Mouse (Mus musculus): Measurements from ENCODE around the gene Rabep1.
A peak's percentile ranks its signal among the peaks of the same experiment; 100 is the strongest.
"Not testable (repeated sequence)": the region's sequence is repeated elsewhere in the genome, so short reads cannot be mapped to it uniquely, and the experiment has no call there.

Gene Rabep1

DNA sequence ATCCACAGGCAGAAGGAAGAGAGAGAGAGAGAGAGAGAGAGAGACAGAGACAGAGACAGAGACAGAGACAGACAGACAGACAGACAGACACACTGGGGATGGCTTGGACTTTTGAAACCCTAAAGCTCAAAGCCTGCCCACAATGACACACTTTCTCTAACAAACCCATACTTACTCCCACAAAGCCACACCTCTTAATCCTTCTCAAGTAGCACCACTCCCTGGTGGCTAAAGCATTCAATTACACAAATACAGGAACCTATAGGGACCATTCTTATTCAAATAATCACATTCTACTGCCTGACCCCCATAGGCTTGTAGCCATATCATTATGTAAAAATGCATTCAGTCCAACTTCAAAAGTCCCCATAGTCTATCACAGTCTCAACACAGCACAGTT, 11.2 kb upstream of the Rabep1 start:
- no peak for DNase-seq

DNA sequence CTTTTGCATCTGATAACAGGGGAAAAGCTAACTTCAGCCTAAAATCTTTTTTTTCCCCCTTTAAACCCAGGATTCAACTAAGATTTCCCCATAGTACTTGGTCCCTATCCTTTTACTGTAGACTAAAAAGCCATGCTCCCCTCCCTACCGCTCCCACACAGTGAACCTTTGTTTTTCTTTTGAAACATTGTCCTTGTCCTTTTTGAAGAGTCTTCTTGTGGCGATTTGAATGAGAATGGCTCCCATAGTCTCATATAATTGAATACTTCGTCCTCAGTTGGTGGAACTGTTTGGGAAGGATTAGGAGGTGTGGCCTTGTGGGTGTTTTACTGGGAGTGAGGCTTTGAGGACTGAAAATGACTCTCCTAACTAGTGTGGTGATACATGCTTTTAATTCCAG, 10.7 kb upstream of the Rabep1 start:
- no peak for DNase-seq

DNA sequence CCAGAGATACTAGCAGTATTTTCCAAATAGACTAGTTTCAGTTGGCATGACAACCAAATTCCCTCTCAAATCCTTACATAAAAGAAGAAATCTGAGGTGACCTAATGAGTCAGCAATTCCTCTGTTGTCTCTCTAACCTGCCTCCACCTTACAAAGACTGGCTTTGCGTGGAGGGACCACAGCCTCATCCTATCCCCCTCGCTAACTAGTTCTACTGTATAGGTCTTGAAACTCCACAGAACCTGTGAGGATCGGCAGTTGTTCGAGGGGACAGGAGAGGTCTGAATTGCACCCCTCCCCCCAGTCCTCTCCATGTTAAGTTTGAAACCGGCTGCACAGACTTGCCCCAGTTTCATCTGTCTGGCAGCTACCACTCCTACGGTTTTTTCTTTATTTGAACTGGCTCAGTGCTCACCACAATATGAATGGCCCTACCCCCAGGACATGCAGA, 9.2 kb upstream of the Rabep1 start:
- DNase-seq = peak; percentile 17

- no peak for DNase-seq
Measured at GRCm38 (mm10) chr11:70837031-70837430, 7.5 kb upstream of the Rabep1 start.

DNA sequence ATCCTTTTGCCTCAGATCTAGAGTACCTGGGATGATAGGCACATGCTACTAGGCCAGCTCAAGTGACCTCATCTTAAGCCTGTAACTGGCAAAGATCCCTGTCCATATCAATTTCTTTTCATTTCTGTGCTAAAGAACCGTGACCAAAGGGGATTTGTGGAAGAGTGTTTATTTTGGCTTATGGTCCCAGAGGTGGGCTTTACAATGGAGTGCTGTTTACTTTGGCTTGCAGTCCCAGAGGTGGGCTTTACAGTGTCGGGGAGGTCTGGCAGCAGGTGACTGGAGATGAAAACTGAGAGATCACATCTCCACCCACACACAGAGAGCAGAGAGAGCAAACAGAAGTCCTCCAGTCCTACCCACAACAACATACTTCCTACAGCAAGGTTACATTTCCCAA, 6.0 kb upstream of the Rabep1 start:
- DNase-seq = no peak

GRCm38 (mm10) chr11:70842983-70843382, 1.6 kb upstream of the Rabep1 start:
- no peak for DNase-seq

DNA sequence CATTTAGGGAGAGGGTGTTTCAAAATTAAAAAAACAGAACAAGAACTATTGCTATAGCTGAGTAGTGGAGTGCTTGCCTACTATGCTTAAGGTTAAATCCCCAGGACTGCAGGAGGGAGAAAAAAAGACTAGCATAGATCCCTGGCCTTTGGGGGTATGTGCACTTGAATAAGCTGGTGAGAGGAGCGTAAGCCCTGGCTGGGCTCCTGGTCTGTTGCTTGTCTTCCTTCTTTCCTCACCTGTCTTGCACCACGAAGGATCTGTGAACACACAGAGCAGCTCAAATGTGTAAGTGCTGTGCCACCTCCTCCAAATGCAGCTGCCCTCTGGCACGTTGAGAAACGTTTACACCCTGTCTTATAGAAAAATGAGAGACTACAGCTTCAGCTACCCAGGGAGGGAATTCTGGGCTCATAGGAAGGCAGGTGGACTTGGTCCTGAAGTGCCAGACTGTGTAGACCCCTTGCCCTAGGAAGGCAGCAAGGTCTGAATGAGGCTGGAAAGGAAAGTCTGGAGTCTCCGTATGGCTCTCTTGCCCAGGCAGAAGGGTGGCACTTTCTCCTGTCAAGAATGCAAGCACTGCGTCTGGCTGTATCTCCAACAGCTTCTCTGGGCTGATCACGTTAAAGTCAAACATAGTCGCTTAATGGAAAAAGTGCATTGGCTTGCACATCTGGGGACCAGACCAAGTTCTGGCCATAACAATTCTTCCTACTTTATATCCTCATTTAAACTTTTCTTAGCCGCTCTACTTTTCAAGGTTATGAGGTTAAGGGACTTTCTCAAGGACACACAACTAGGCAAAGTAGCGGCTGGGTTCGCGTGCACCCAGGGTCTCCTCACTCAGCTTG, 652 bp upstream of the Rabep1 start:
- no peak for DNase-seq

DNA sequence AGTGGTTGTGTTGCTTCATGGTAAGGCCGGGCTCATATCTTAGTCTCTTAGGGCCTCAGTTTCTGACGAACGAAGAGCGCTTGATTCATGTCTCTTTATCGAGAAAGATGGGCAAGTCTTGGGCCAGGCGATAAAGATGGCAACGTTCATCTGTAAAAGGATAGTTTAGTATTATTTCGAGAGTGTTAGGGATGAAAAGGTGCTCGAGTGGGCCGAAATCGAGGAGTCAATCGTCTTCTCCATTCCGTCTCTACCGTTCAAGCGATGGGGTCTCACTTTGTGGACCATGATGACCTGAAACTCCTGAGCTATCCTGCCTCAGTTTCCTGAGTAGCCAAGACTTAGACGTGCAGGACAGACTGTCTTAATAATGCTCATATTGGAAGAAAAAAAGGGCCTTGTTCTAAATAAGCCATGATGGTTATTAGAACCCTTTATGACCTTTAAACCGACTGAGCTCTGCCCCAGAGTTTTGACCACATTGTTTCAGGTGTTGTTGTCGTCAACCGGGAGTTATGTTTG, 940 bp downstream of the Rabep1 start:
- no peak for DNase-seq

- DNase-seq = no peak
Measured at GRCm38 (mm10) chr11:70846029-70846428, 1.5 kb downstream of the Rabep1 start.

DNA sequence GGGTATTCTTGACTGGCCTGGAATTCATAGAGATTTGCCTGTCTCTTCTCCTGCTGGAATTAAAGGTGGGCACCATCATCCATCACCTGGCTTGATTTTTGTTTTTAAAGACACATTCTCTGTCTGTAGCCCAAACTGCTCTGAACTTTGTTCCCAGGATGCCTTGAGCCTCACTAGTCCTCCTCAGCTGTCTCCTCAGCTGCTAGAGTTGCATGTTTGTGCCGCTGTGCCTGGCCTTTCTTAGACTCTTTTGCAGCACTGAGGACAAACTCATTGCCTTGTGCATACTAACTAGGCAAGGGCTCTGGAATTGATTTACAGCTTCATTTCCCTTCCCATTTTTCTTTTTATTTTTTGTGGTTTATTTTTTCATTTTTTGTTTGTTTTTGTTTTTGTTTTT, 15.8 kb downstream of the Rabep1 start:
- DNase-seq = no peak

GRCm38 (mm10) chr11:70863204-70863603, 18.6 kb downstream of the Rabep1 start:
- not testable (repeated sequence) for DNase-seq

GRCm38 (mm10) chr11:70865223-70865622, 20.6 kb downstream of the Rabep1 start:
- no peak for DNase-seq

DNA sequence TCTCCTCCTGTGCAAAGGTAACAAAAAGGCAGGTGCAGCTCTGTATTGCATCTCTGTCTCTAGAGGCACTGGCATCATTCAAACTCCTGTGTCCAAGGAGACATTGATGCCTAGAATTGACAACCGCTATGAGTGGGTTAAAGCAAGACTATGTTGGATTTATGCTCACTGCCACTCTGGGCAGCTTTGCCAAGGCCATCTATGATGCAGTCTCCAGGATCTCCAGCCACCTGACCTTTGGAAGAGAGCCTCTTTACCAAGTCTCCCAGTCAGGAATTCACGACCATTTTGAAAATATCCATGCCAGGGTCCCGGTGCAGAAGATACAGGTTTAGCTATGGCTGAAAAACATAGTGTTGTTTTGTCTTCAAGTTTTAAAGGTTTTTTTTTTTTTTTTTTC, 24.7 kb downstream of the Rabep1 start:
- no peak for DNase-seq

GRCm38 (mm10) chr11:70869811-70870210, 25.2 kb downstream of the Rabep1 start:
- no peak for DNase-seq

- DNase-seq = peak; percentile 65
Measured at GRCm38 (mm10) chr11:70870407-70870806, 25.8 kb downstream of the Rabep1 start.

DNA sequence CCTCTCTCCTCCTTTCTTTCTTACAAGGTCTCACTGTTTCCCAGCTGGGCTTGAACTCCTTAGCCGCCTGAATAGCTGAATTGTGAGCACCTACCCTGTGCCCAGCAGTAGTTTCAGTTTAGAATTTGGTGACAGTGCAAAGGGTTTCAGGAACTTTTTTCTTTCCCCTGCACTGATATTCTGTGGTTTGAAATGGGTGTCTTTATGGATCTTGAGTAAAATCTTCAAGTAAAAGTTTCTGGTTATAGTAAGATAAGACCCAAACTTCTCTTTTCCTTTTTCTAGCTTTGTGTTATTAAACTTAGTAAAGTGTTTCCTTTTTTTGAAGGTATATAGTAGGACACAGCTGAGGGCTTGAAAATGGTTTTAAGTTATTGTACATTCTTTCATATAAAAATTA, 26.5 kb downstream of the Rabep1 start:
- DNase-seq = no peak

DNA sequence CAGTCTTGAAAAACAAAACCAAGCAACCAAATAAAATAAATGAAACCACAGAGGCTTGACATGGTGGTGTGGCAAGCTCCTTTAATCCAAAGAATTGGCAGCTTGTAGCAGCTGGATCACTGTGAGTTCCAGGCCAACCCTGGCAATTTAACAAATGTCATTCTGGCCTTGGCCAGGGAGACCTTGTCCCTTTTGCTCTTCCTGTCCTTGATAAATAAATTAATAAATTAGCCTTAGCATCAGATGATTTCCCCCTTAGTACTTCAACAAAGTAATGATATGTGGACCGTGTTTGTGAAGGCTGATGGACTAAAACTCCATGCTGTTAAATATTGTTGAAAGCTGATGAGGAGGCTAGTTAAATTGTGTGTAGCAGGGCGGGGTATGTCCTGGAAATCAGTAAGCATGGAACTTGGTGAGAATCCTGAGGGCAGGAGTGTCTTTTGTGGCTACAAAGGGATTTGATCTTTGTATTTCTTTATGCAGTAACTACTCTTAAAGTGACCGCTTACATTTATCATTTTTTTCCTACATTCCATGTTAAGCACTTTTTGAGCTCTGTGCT, 27.3 kb downstream of the Rabep1 start:
- no peak for DNase-seq

- DNase-seq = no peak
Measured at GRCm38 (mm10) chr11:70873846-70874613, 29.5 kb downstream of the Rabep1 start.

- no peak for DNase-seq
Measured at GRCm38 (mm10) chr11:70877670-70878069, 33.1 kb downstream of the Rabep1 start.

GRCm38 (mm10) chr11:70882905-70883430, 38.4 kb downstream of the Rabep1 start:
- DNase-seq = no peak

- DNase-seq = no peak
Measured at GRCm38 (mm10) chr11:70890643-70891042, 46.1 kb downstream of the Rabep1 start.

DNA sequence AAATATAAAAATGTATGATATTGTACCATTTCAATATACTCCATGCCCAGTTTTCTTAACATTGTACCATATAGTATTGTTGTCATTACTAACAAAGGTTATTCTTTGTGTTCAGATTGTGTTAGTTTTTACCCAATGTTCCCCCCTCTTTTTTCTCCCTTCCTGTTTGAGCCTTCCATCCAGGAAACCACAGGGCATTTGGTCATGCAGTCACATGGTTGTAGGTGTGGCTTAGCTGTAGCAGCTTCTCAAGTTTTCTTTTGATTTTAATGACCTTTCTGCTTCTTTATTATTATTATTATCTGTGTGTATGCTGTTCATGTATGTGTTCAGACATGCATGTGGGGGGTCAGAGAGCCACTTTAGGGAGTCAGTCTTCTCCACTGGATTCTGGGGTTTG, 47.0 kb downstream of the Rabep1 start:
- DNase-seq = no peak

GRCm38 (mm10) chr11:70897680-70898079, 53.1 kb downstream of the Rabep1 start:
- DNase-seq = no peak
